Mouse (Mus musculus) forebrain, embryonic 13.5 days (tissue): ENCODE measurements around the gene Card10. TPM values are rescaled to one million over a fixed set of nuclear protein-coding genes. Genes with fewer than 3 reads are reported as not detected.
"Not testable (repeated sequence)": the region's sequence is repeated elsewhere in the genome, so short reads cannot be mapped to it uniquely, and the experiment has no call there.

Source experiments
- ATAC-seq: fragments of 200-750 bp; cut with Nextera tagmentation; 2 replicates; pipeline ENCODE4 v1.8.0; 2017
- H3K27ac ChIP-seq: fragments of 300-500 bp; sonication (generic); 2 replicates; pipeline ENCODE4 v1.5.1; 2015; ENCODE audit warnings: inconsistent platforms, mild to moderate bottlenecking, moderate library complexity
- H3K27me3 ChIP-seq: fragments of 300-500 bp; sonication (generic); 2 replicates; pipeline ENCODE4 v1.6.1; 2015; ENCODE audit warnings: mild to moderate bottlenecking, inconsistent platforms
- H3K36me3 ChIP-seq: fragments of 300-500 bp; sonication (generic); 2 replicates; pipeline ENCODE4 v1.6.1; 2015; ENCODE audit warnings: mild to moderate bottlenecking, inconsistent platforms; ENCODE audit not compliant: poor library complexity, severe bottlenecking
- H3K4me1 ChIP-seq: fragments of 300-500 bp; sonication (generic); 2 replicates; pipeline ENCODE4 v1.6.1; 2015; ENCODE audit warnings: inconsistent platforms
- H3K4me2 ChIP-seq: fragments of 300-500 bp; sonication (generic); 2 replicates; pipeline ENCODE4 v1.6.1; 2015; ENCODE audit warnings: inconsistent platforms, mild to moderate bottlenecking, moderate library complexity
- H3K4me3 ChIP-seq: fragments of 300-500 bp; sonication (generic); 2 replicates; pipeline ENCODE4 v1.5.1; 2015; ENCODE audit warnings: mild to moderate bottlenecking, inconsistent platforms
- H3K9ac ChIP-seq: fragments of 300-500 bp; sonication (generic); 2 replicates; pipeline ENCODE4 v1.6.1; 2015; ENCODE audit warnings: mild to moderate bottlenecking, inconsistent platforms
- H3K9me3 ChIP-seq: fragments of 300-500 bp; sonication (generic); replicated peaks from 2 replicates; pipeline ENCODE4 v1.6.1; 2016; ENCODE audit warnings: inconsistent platforms
- WGBS: fragments of 180-500 bp; shearing (Covaris S2); methylation state at CpG from one replicate; pipeline ENCODE4 v1.1.7; 2015; 5-methylcytosine and 5-hydroxymethylcytosine counted together
- polyA plus RNA-seq: library from polyadenylated mRNA; unstranded; fragments of >200 nt; fragmentation: Nextera tagmentation; extraction: Ambion mirVana; gene quantifications from 2 replicates; pipeline ENCODE4 v1.2.1, GENCODE M21; 2015

Gene Card10
- 0.92 and 0.93 TPM in 2 replicates for polyA plus RNA-seq

- Histone ChIP-seq H3K4me3 (peak within 1 kb of the TSS; percentile 56), H3K36me3 (no peaks in the 10 kb centered on the region), H3K9ac (peak within 1 kb of the TSS; percentile 61), H3K27ac (no peak within 1 kb of the TSS), H3K4me1 (peaks cover 30% of the 10 kb centered on the region), H3K4me2 (peak within 1 kb of the TSS; percentile 73), H3K9me3 (no peaks in the 10 kb centered on the region), H3K27me3 (peaks cover 59% of the 10 kb centered on the region)
- WGBS: 1% methylated on average over 62 of the region's 70 CpGs
- ATAC-seq: peak; percentile 53; the same call in 1 of the 2 replicates
These were observed at the start of gene Card10 for GRCm38 (mm10) chr15:78802776-78803391. Gene Card10 (minus strand): TSS chr15:78803042.

- peaks cover 16% of the 10 kb centered on the region; the same call in 1 of the 2 replicates for H3K27me3 ChIP-seq
- H3K27ac ChIP-seq: no peak overlapping the region
- no peaks in the 10 kb centered on the region for H3K36me3 ChIP-seq
- no peaks in the 10 kb centered on the region for H3K9me3 ChIP-seq
- no peak overlapping the region for H3K4me3 ChIP-seq
- 15% methylated on average over 13 of the region's 13 CpGs for WGBS
- peak; percentile 87 for ATAC-seq
- peak overlapping the region; percentile 35 for H3K4me2 ChIP-seq
- no peak overlapping the region for H3K9ac ChIP-seq
- no peaks in the 10 kb centered on the region for H3K4me1 ChIP-seq
These were observed 48.8 kb upstream of the Card10 start for GRCm38 (mm10) chr15:78851505-78852153.

- ATAC-seq: no peak
- H3K9me3 ChIP-seq: no peaks in the 10 kb centered on the region
- no peak overlapping the region for H3K4me2 ChIP-seq
- no peak overlapping the region for H3K9ac ChIP-seq
- H3K4me3 ChIP-seq: no peak overlapping the region
- no peaks in the 10 kb centered on the region; the same call in 1 of the 2 replicates for H3K4me1 ChIP-seq
- H3K36me3 ChIP-seq: no peaks in the 10 kb centered on the region
- peaks cover 16% of the 10 kb centered on the region; the same call in 1 of the 2 replicates for H3K27me3 ChIP-seq
- 81% methylated on average over 6 of the region's 6 CpGs for WGBS
- H3K27ac ChIP-seq: no peak overlapping the region
These were observed 48.1 kb upstream of the Card10 start for GRCm38 (mm10) chr15:78850944-78851343.

GRCm38 (mm10) chr15:78850059-78850824, 47.4 kb upstream of the Card10 start:
- peaks cover 3% of the 10 kb centered on the region; the same call in 1 of the 2 replicates for H3K4me1 ChIP-seq
- H3K27ac ChIP-seq: no peak overlapping the region
- no peak for ATAC-seq
- no peak overlapping the region for H3K4me2 ChIP-seq
- 74% methylated on average over 14 of the region's 15 CpGs for WGBS
- H3K36me3 ChIP-seq: no peaks in the 10 kb centered on the region
- H3K4me3 ChIP-seq: no peak overlapping the region
- peaks cover 23% of the 10 kb centered on the region; the same call in 1 of the 2 replicates for H3K27me3 ChIP-seq
- no peak overlapping the region for H3K9ac ChIP-seq
- H3K9me3 ChIP-seq: no peaks in the 10 kb centered on the region

DNA sequence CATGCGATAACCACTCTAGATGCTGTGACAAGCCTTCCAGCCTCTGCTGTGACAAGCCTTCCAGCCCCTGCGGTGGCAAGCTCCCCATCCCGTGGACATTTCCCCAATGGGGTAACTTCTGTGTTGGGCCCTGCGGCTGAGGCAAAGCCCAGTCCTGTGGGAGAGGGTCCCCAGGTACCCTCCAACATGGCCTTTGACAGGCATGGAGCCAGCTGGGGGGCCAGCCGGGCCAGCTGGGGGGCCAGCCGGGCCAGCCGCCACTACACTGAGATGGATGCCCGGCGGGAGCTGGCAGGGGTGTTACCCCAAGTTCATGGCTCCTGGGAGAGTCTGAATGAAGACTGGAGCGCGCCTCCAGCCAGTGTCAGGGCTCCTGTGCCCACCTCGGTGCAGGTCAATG, 46.6 kb upstream of the Card10 start:
- peaks cover 26% of the 10 kb centered on the region for H3K27me3 ChIP-seq
- no peak overlapping the region for H3K9ac ChIP-seq
- H3K4me2 ChIP-seq: no peak overlapping the region
- peaks cover 9% of the 10 kb centered on the region; the same call in 1 of the 2 replicates for H3K4me1 ChIP-seq
- no peak overlapping the region for H3K4me3 ChIP-seq
- no peaks in the 10 kb centered on the region for H3K36me3 ChIP-seq
- H3K9me3 ChIP-seq: no peaks in the 10 kb centered on the region
- 88% methylated on average over 12 of the region's 12 CpGs for WGBS
- no peak overlapping the region for H3K27ac ChIP-seq
- no peak for ATAC-seq

GRCm38 (mm10) chr15:78848467-78848866, 45.6 kb upstream of the Card10 start:
- no peak for ATAC-seq
- H3K27ac ChIP-seq: no peak overlapping the region
- H3K4me2 ChIP-seq: no peak overlapping the region
- H3K4me1 ChIP-seq: peaks cover 11% of the 10 kb centered on the region; the same call in 1 of the 2 replicates
- no peaks in the 10 kb centered on the region for H3K9me3 ChIP-seq
- H3K4me3 ChIP-seq: no peak overlapping the region
- no peaks in the 10 kb centered on the region for H3K36me3 ChIP-seq
- 32% methylated on average over 5 of the region's 5 CpGs for WGBS
- peaks cover 36% of the 10 kb centered on the region for H3K27me3 ChIP-seq
- H3K9ac ChIP-seq: no peak overlapping the region

- H3K4me1 ChIP-seq: peaks cover 22% of the 10 kb centered on the region
- not testable (repeated sequence) for H3K27ac ChIP-seq, H3K9me3 ChIP-seq, ATAC-seq, H3K36me3 ChIP-seq, H3K4me2 ChIP-seq, H3K4me3 ChIP-seq, H3K9ac ChIP-seq
- 79% methylated on average over 7 of the region's 7 CpGs for WGBS
- peaks cover 52% of the 10 kb centered on the region for H3K27me3 ChIP-seq
These were observed 44.0 kb upstream of the Card10 start for GRCm38 (mm10) chr15:78846805-78847204.

DNA sequence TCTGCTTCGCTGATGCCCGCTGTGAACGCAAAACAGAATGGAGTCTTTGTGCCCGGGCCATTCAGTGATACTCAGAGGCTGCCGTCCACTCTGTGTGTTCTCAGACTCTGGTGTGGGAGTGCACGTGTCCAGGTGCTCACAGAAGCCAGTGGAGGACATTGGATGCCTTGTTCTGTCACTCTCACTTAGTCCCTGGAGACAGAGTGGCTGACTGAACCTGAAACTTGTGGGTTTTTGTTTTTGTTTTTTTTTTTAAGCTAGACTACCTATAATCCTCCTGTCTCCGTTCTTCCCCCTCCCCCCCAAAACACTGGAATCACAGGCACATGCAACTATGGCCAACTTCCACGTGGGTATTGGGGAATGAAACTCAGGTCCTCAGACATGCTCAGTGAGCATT, 43.5 kb upstream of the Card10 start:
- Histone ChIP-seq H3K4me3 (no peak overlapping the region), H3K27ac (no peak overlapping the region), H3K27me3 (peaks cover 56% of the 10 kb centered on the region), H3K36me3 (no peaks in the 10 kb centered on the region), H3K9me3 (no peaks in the 10 kb centered on the region), H3K4me2 (no peak overlapping the region), H3K9ac (no peak overlapping the region), H3K4me1 (peaks cover 22% of the 10 kb centered on the region)
- ATAC-seq: no peak
- 73% methylated on average over 8 of the region's 8 CpGs for WGBS

DNA sequence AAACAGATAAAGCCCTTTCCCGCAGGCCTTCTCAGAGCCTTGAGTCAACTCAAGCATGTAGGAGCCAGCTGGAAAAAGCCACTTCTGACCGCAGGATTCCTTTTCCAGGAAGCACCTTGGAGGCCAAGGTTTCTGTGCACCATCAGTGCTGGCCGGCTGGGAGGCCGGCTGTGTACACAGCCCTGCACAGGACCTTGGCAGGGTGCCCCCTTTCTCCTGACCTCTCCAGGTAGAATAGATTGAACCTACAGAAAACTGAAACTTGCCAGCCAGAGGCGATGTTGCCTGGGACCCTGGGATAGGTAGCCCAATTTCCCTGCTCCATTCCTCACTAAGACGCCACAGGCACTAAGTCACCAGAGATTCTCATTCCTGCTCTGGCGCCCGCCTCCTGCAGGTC, 43.0 kb upstream of the Card10 start:
- Histone ChIP-seq H3K4me1 (peaks cover 25% of the 10 kb centered on the region), H3K4me3 (no peak overlapping the region), H3K4me2 (no peak overlapping the region), H3K9ac (no peak overlapping the region), H3K9me3 (no peaks in the 10 kb centered on the region), H3K36me3 (no peaks in the 10 kb centered on the region), H3K27ac (no peak overlapping the region), H3K27me3 (peaks cover 61% of the 10 kb centered on the region)
- 88% methylated on average over 8 of the region's 8 CpGs for WGBS
- no peak for ATAC-seq

DNA sequence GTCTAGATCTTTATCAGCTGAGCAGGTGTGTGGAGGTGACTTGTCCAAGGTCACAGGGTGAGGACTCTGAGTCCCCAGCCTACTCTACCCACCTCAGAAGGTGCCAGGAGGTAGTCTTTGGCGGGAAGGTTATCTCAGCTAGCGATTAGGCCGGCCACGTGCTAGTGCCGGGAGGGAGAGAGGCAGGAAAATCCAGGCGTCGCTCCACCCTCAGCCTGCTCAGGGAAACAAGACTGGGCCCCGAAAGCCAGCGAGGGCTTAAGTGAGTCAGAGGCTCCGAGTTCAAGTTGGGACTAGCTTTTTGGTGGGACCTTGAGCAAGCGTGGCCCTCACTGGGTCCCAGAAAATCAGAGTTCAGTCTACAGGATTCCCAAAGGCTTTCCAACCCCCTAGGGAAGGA, 42.5 kb upstream of the Card10 start:
- no peaks in the 10 kb centered on the region for H3K9me3 ChIP-seq
- peaks cover 30% of the 10 kb centered on the region for H3K4me1 ChIP-seq
- H3K4me2 ChIP-seq: no peak overlapping the region
- H3K36me3 ChIP-seq: no peaks in the 10 kb centered on the region
- no peak overlapping the region for H3K4me3 ChIP-seq
- no peak overlapping the region for H3K27ac ChIP-seq
- no peak for ATAC-seq
- H3K27me3 ChIP-seq: peaks cover 67% of the 10 kb centered on the region
- 78% methylated on average over 11 of the region's 11 CpGs for whole genome bisulfite sequencing
- no peak overlapping the region for H3K9ac ChIP-seq

DNA sequence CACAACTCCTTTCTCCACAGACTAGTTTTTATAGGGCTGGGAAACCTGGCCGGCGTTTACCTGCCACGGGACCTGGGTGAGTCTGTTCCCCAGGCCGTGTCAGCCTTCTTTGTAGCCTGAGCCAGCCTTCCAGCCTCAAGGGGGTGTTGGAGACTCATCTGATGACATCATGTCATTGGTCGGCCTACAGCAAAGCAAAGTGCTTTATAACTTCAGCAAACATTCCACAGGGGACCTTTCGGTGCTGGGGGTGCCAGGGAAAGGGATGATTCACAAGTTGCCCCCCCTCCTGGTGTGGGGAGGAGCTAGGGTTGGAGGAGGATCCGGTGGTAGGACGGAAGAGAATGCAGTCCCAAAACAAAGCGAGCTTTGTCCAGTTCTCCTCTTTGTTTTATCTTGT, 41.9 kb upstream of the Card10 start:
- Histone ChIP-seq H3K4me1 (peaks cover 36% of the 10 kb centered on the region), H3K4me3 (no peak overlapping the region), H3K9me3 (no peaks in the 10 kb centered on the region), H3K36me3 (no peaks in the 10 kb centered on the region), H3K27ac (no peak overlapping the region), H3K9ac (no peak overlapping the region), H3K4me2 (no peak overlapping the region), H3K27me3 (peaks cover 67% of the 10 kb centered on the region)
- WGBS: 42% methylated on average over 9 of the region's 9 CpGs
- ATAC-seq: no peak
